Mouse (Mus musculus): ENCODE data around the gene Fam189a1. TPM values are rescaled to one million over a fixed set of nuclear protein-coding genes. Genes with fewer than 3 reads are reported as not detected.

Fam189a1 gene
- total RNA-seq, 1 experiment from 2014 or later, result not detected

GRCm38 (mm10) chr7:65049236-65049954 is 107.0 kb downstream of the Fam189a1 start:
- ATAC-seq (replicated peaks; ENCODE audit: low read depth, poor library complexity, severe bottlenecking), result no peak

GRCm38 (mm10) chr7:65047700-65048099 is 108.7 kb downstream of the Fam189a1 start:
- ATAC-seq (replicated peaks; ENCODE audit: low read depth, poor library complexity, severe bottlenecking), result no peak

GRCm38 (mm10) chr7:65046690-65047089 is 109.7 kb downstream of the Fam189a1 start:
- ATAC-seq (replicated peaks; ENCODE audit: low read depth, poor library complexity, severe bottlenecking), result no peak

DNA sequence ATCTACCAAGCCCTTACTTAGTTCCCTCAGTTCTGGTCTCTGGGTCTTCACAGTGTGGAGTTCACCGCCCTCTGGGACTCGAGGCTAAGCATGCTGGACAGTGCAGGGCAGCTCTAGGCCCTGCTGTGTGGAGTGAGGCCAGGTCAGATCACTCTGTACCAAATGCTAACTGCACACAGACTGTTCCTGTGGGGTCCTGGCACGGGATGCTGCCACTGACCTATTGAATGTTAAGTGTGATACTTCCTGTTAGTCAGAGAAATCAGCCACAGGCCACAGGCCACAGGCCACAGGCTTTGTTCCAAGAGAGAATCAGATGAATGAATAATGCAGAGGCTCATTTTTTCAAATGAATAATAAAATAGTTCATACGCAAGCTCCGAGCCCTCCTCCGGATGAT is 112.1 kb downstream of the Fam189a1 start:
- peak; percentile 94 for ATAC-seq (replicated peaks; ENCODE audit: low read depth, poor library complexity, severe bottlenecking)

- no peak for ATAC-seq (replicated peaks; ENCODE audit: low read depth, poor library complexity, severe bottlenecking)
Measured at GRCm38 (mm10) chr7:65041106-65041505, 115.3 kb downstream of the Fam189a1 start.

- no peak for ATAC-seq (replicated peaks; ENCODE audit: low read depth, poor library complexity, severe bottlenecking)
Measured at GRCm38 (mm10) chr7:65031741-65032140, 124.6 kb downstream of the Fam189a1 start.

DNA sequence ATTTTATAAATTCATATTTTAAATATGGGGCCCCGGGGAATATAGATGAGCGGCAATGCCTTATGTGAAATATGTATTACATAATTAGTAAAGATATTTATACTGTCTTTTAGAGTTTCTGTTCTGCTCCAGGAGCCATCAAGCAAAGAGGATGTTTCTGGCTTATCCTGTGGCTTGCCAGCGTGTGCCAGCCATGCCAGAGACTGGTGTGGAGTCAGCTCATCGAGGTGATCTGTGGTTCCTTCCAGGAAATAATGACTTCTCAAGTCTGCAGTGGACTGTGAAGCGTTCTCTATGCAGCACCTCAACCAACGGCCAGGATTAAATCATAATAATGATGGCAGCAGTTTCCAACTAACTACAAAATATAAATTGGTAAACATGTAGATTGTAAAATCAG is 125.2 kb downstream of the Fam189a1 start:
- ATAC-seq (replicated peaks; ENCODE audit: low read depth, poor library complexity, severe bottlenecking), result peak; percentile 68

DNA sequence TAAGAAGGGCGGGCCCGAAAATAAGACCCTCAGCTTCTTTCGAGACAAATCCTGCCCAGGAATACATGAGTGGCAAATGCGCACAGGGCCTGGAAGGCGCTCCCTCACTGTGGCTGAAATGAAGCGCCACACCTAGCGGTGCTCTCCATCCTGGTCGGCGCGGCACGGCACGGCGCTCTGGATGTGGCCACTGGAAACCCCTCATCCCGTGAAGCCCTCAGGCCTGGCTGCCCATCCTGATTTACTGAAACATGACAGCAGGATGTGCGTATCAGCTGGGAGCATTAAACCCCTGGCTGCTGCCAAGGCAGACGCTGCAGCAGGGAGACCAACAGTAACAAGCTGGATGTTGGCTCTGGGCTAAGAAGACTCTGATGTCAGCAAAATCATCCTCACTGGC is 126.4 kb downstream of the Fam189a1 start:
- no peak for ATAC-seq (replicated peaks; ENCODE audit: low read depth, poor library complexity, severe bottlenecking)

GRCm38 (mm10) chr7:65021298-65021697 is 135.1 kb downstream of the Fam189a1 start:
- ATAC-seq (replicated peaks; ENCODE audit: low read depth, poor library complexity, severe bottlenecking), result no peak

GRCm38 (mm10) chr7:65018036-65018679 is 138.2 kb downstream of the Fam189a1 start:
- no peak for ATAC-seq (replicated peaks; ENCODE audit: low read depth, poor library complexity, severe bottlenecking)

- no peak for ATAC-seq (replicated peaks; ENCODE audit: low read depth, poor library complexity, severe bottlenecking)
Measured at GRCm38 (mm10) chr7:65017348-65017747, 139.0 kb downstream of the Fam189a1 start.

GRCm38 (mm10) chr7:65011133-65011532 is 145.2 kb downstream of the Fam189a1 start:
- peak; percentile 64 for ATAC-seq (replicated peaks; ENCODE audit: low read depth, poor library complexity, severe bottlenecking)

GRCm38 (mm10) chr7:65010275-65010674 is 146.1 kb downstream of the Fam189a1 start:
- peak; percentile 89 for ATAC-seq (replicated peaks; ENCODE audit: low read depth, poor library complexity, severe bottlenecking)

GRCm38 (mm10) chr7:65005731-65006130 is 150.6 kb downstream of the Fam189a1 start:
- ATAC-seq (replicated peaks; ENCODE audit: low read depth, poor library complexity, severe bottlenecking), result no peak

- no peak for ATAC-seq (replicated peaks; ENCODE audit: low read depth, poor library complexity, severe bottlenecking)
Measured at GRCm38 (mm10) chr7:64999718-65000214, 156.6 kb downstream of the Fam189a1 start.

DNA sequence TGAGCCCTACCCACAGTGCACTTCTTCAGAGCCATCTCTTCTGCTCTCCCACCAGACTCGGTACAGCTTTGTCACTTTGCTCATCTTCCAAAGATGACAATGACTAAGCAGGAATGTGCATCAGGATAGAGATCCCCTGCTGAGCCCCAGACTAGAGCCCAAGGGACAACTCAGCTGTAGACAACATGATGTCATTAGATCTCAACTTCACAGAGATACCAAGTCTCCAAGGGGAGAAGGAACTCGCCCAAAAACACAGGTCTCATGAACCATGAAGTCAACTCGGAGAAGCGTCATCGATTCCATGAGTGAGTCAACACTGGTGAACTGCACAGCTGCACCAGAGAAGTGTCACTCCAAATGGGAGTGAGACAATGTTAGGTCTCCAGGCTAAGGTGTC is 158.6 kb downstream of the Fam189a1 start:
- no peak for ATAC-seq (replicated peaks; ENCODE audit: low read depth, poor library complexity, severe bottlenecking)

GRCm38 (mm10) chr7:64995946-64996444 is 160.4 kb downstream of the Fam189a1 start:
- ATAC-seq (replicated peaks; ENCODE audit: low read depth, poor library complexity, severe bottlenecking), result no peak

DNA sequence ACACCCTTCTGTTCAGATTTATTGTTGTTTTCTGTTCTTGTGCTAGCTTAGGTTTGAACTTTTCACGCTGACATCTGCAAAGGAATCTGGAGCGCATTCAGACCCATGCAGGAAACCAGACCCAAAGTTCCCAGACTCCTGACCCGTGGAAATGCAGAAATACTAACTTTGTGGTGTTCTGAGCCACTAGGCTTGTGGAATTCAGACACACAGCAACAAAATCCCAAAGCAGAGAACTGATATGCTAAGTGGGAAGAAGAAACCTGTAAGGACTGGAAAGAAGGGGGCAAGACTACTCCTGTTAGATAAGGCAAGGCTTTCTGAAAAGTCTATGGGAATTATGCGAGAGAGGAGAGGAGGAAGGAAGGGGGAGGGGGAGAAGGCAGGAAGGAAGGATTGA is 167.0 kb downstream of the Fam189a1 start:
- no peak for ATAC-seq (replicated peaks; ENCODE audit: low read depth, poor library complexity, severe bottlenecking)

- peak; percentile 86 for ATAC-seq (replicated peaks; ENCODE audit: low read depth, poor library complexity, severe bottlenecking)
Measured at GRCm38 (mm10) chr7:64988015-64988414, 168.4 kb downstream of the Fam189a1 start.

DNA sequence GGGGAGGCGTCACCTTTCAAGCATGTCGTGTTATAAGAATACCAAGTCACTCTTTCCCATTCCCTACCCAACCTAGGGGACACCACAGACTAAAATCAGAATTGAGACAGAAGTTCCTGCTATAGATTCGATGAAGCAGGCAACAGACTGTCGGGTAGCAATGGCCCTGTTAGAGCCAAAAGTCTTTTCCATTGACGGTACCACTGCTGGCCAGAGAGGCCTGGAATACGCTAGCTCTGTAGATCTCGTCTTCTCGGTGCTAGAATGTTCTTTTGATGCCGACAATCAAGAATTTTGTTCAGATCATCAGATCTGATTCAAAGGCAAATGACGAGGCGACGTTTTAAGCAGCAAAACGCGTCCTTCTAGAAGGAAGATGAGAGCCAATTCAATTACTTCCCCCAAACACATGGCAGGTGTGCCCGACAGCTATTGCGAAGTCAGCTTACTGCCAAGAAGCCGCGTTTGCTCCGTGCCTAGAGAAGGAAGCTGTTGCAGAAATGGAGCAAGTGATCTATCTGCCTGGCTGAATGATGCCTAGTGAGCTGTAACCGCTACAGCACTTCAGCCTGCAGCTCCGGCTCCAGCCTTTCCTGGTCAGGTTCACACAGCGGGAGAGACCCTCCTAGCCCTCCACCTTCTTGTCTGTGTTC is 171.8 kb downstream of the Fam189a1 start:
- ATAC-seq (replicated peaks; ENCODE audit: low read depth, poor library complexity, severe bottlenecking), result peak; percentile 47; the same call in 1 of the 2 replicates

All from common myeloid progenitor, adult 5-6 weeks (primary cell).